Mouse (Mus musculus) megakaryocyte, embryonic 14.5 days (primary cell): Measurements from ENCODE around the gene Grn.

Experiments
- FLI1 ChIP-seq: IDR thresholded peaks from 2 replicates; pipeline ENCODE4 v1.6.1; 2012; ENCODE audit warnings: low read length, inconsistent platforms, mixed read lengths
- GATA1 ChIP-seq: IDR thresholded peaks from 3 replicates; pipeline ENCODE4 v1.6.1; 2012; ENCODE audit warnings: mixed read lengths, low read length, inconsistent platforms, borderline replicate concordance

- TF ChIP-seq GATA1 = no peak
- no peak for TF ChIP-seq FLI1
These were observed 17.4 kb downstream of the Grn start, which contains the start of gene Fam171a2 for GRCm38 (mm10) chr11:102447497-102447896.
